Mouse (Mus musculus) MEL (cell line): ENCODE measurements at regions not wholly inside any gene's neighbourhood (a gene's known extent, or its start where the extent isn't known, plus 50 kb on each side); places are given as distances from the start of the nearest gene placed in this dataset.

Experiments used
- DNase-seq: peaks from one replicate; pipeline ENCODE4 v3.0.0; 2011; ENCODE audit warnings: low read depth, low spot score
- H3K27ac ChIP-seq: 2 replicates; pipeline ENCODE4 v1.5.1; 2012; ENCODE audit warnings: low read depth, mild to moderate bottlenecking, control low read depth, low read length, moderate library complexity; ENCODE audit not compliant: control insufficient read depth
- H3K27me3 ChIP-seq, 2 experiments: fragments of 150-350 bp in 1 of 2; sonication (generic) in 1 of 2; 2 replicates each; pipeline ENCODE4 v1.6.1; 2012; ENCODE audit warnings: low read length in 2 of 2, mild to moderate bottlenecking in 2 of 2, improper control_type of control experiment in 1 of 2, moderate library complexity in 1 of 2; ENCODE audit not compliant: insufficient read depth in 2 of 2, control insufficient read depth in 1 of 2
- H3K36me3 ChIP-seq, 2 experiments: 2 replicates each; pipeline ENCODE4 v1.6.1; 2012 to 2014; ENCODE audit warnings: low read length in 2 of 2, improper control_type of control experiment in 1 of 2, inconsistent platforms in 1 of 2, mild to moderate bottlenecking in 1 of 2; ENCODE audit not compliant: insufficient read depth in 2 of 2, control insufficient read depth in 1 of 2
- H3K4me1 ChIP-seq, 2 experiments: fragments of 150-350 bp in 1 of 2; sonication (generic) in 1 of 2; 2 replicates each; pipeline ENCODE4 v1.6.1; 2012; ENCODE audit warnings: low read length in 2 of 2, improper control_type of control experiment in 1 of 2, mild to moderate bottlenecking in 1 of 2; ENCODE audit not compliant: insufficient read depth in 2 of 2, control insufficient read depth in 1 of 2
- H3K4me3 ChIP-seq, 2 experiments: fragments of 150-350 bp in 1 of 2; sonication (generic) in 1 of 2; 2 replicates each; pipeline ENCODE4 v1.5.1; 2012; ENCODE audit warnings: low read depth in 2 of 2, low read length in 2 of 2, mild to moderate bottlenecking in 2 of 2, moderate library complexity in 2 of 2, control low read depth in 1 of 2, improper control_type of control experiment in 1 of 2; ENCODE audit not compliant: control insufficient read depth in 1 of 2, insufficient read depth in 1 of 2
- H3K79me2 ChIP-seq: 2 replicates; pipeline ENCODE4 v1.6.1; 2012; ENCODE audit warnings: mild to moderate bottlenecking, low read length, moderate library complexity; ENCODE audit not compliant: control insufficient read depth, poor library complexity, insufficient read depth
- H3K9ac ChIP-seq: 2 replicates; pipeline ENCODE4 v1.6.1; 2012; ENCODE audit warnings: low read depth, mild to moderate bottlenecking, control low read depth, low read length, moderate library complexity; ENCODE audit not compliant: control insufficient read depth, poor library complexity, severe bottlenecking
- H3K9me3 ChIP-seq: fragments of 150-350 bp; sonication (generic); replicated peaks from 2 replicates; pipeline ENCODE4 v1.6.1; 2012; ENCODE audit warnings: mild to moderate bottlenecking, low read length, improper control_type of control experiment, moderate library complexity; ENCODE audit not compliant: insufficient read depth
- BHLHE40 ChIP-seq: IDR thresholded peaks from 2 replicates; pipeline ENCODE4 v1.6.1; 2012; ENCODE audit warnings: low read depth, mild to moderate bottlenecking, inconsistent platforms, low read length, improper control_type of control experiment, borderline replicate concordance
- CHD1 ChIP-seq: IDR thresholded peaks from 2 replicates; pipeline ENCODE4 v1.6.1; 2012; ENCODE audit warnings: low read depth, mild to moderate bottlenecking, inconsistent platforms, low read length, improper control_type of control experiment
- E2F4 ChIP-seq: IDR thresholded peaks from 2 replicates; pipeline ENCODE4 v1.6.1; 2011; ENCODE audit warnings: low read depth, low read length, improper control_type of control experiment, borderline replicate concordance
- ETS1 ChIP-seq: IDR thresholded peaks from 2 replicates; pipeline ENCODE4 v1.6.1; 2012; ENCODE audit warnings: low read depth, mild to moderate bottlenecking, inconsistent platforms, low read length, improper control_type of control experiment, moderate library complexity
- GATA1 ChIP-seq: IDR thresholded peaks from 2 replicates; pipeline ENCODE4 v1.6.1; 2011; ENCODE audit warnings: low read depth, low read length, improper control_type of control experiment
- HCFC1 ChIP-seq: IDR thresholded peaks from 2 replicates; pipeline ENCODE4 v1.6.1; 2012; ENCODE audit warnings: low read depth, mild to moderate bottlenecking, inconsistent platforms, low read length, improper control_type of control experiment, moderate library complexity
- JUND ChIP-seq: IDR thresholded peaks from 2 replicates; pipeline ENCODE4 v1.6.1; 2011; ENCODE audit warnings: low read depth, mild to moderate bottlenecking, improper control_type of control experiment, low read length
- MAFK ChIP-seq: IDR thresholded peaks from 2 replicates; pipeline ENCODE4 v1.6.1; 2011; ENCODE audit warnings: low read depth, mild to moderate bottlenecking, low read length, improper control_type of control experiment, borderline replicate concordance
- MXI1 ChIP-seq: IDR thresholded peaks from 2 replicates; pipeline ENCODE4 v1.6.1; 2011; ENCODE audit warnings: mild to moderate bottlenecking, low read depth, low read length, improper control_type of control experiment
- NRF1 ChIP-seq: IDR thresholded peaks from 2 replicates; pipeline ENCODE4 v1.6.1; 2014; ENCODE audit warnings: low read depth, mild to moderate bottlenecking, inconsistent platforms, low read length, improper control_type of control experiment, moderate library complexity; ENCODE audit not compliant: poor library complexity, insufficient read depth, severe bottlenecking
- POLR2A ChIP-seq, 2 experiments: IDR thresholded peaks; 2 replicates each; pipeline ENCODE4 v1.6.1; 2011 to 2012; ENCODE audit warnings: low read length in 2 of 2, mild to moderate bottlenecking in 2 of 2, control low read depth in 1 of 2, improper control_type of control experiment in 1 of 2, low read depth in 1 of 2, moderate library complexity in 1 of 2; ENCODE audit not compliant: control insufficient read depth in 1 of 2, insufficient read depth in 1 of 2, poor library complexity in 1 of 2
- POLR2AphosphoS2 ChIP-seq: IDR thresholded peaks from 2 replicates; pipeline ENCODE4 v1.6.1; 2011; ENCODE audit warnings: low read length, improper control_type of control experiment
- POLR2AphosphoS5 ChIP-seq: IDR thresholded peaks from 2 replicates; pipeline ENCODE4 v1.6.1; 2012; ENCODE audit warnings: low read depth, borderline replicate concordance, mild to moderate bottlenecking, inconsistent platforms, low read length, moderate library complexity, mixed read lengths
- RCOR1 ChIP-seq: IDR thresholded peaks from 2 replicates; pipeline ENCODE4 v1.6.1; 2012; ENCODE audit warnings: low read depth, mild to moderate bottlenecking, inconsistent platforms, low read length, improper control_type of control experiment
- SIN3A ChIP-seq: IDR thresholded peaks from 2 replicates; pipeline ENCODE4 v1.6.1; 2012; ENCODE audit warnings: low read length, improper control_type of control experiment, inconsistent platforms
- TCF12 ChIP-seq: IDR thresholded peaks from 2 replicates; pipeline ENCODE4 v1.6.1; 2014; ENCODE audit warnings: low read depth, mild to moderate bottlenecking, inconsistent platforms, low read length, improper control_type of control experiment, moderate library complexity
- UBTF ChIP-seq: IDR thresholded peaks from 2 replicates; pipeline ENCODE4 v1.6.1; 2012; ENCODE audit warnings: low read depth, mild to moderate bottlenecking, inconsistent platforms, low read length, improper control_type of control experiment, moderate library complexity, borderline replicate concordance; ENCODE audit not compliant: insufficient read depth
- ZKSCAN1 ChIP-seq: IDR thresholded peaks from 2 replicates; pipeline ENCODE4 v1.6.1; 2012; ENCODE audit warnings: low read depth, mild to moderate bottlenecking, inconsistent platforms, low read length, improper control_type of control experiment, moderate library complexity
- ZMIZ1 ChIP-seq: IDR thresholded peaks from 2 replicates; pipeline ENCODE4 v1.6.1; 2012; ENCODE audit warnings: low read depth, mild to moderate bottlenecking, inconsistent platforms, low read length, improper control_type of control experiment, moderate library complexity
- ZNF384 ChIP-seq: IDR thresholded peaks from 2 replicates; pipeline ENCODE4 v1.6.1; 2012; ENCODE audit warnings: low read depth, mild to moderate bottlenecking, inconsistent platforms, low read length, improper control_type of control experiment

- H3K4me1 ChIP-seq: no peaks in the 10 kb centered on the region
- no peak overlapping the region for H3K4me3 ChIP-seq
- H3K27me3 ChIP-seq: no peaks in the 10 kb centered on the region
Measured at GRCm38 (mm10) chr7:130002002-130002401, 410.3 kb downstream of the Wdr11 start.

GRCm38 (mm10) chr7:130005406-130005805 is 413.7 kb downstream of the Wdr11 start:
- Histone ChIP-seq H3K4me3 (no peak overlapping the region), H3K9ac (no peak overlapping the region), H3K79me2 (no peaks in the 10 kb centered on the region)
- TF ChIP-seq ZKSCAN1: no peak
- no peak for TF ChIP-seq ZNF384
- no peak for TF ChIP-seq HCFC1
- TF ChIP-seq CHD1: no peak
- TF ChIP-seq NRF1: no peak
- TF ChIP-seq POLR2AphosphoS5: no peak
- no peak for TF ChIP-seq TCF12
- TF ChIP-seq GATA1: no peak
- TF ChIP-seq POLR2AphosphoS2: no peak
- TF ChIP-seq UBTF: no peak
- TF ChIP-seq, all 39 proteins: peak for 0
- H3K36me3 ChIP-seq: no peaks in the 10 kb centered on the region
- H3K27ac ChIP-seq: no peak overlapping the region
- no peaks in the 10 kb centered on the region for H3K9me3 ChIP-seq
- DNase-seq: no peak
- H3K4me1 ChIP-seq: no peaks in the 10 kb centered on the region
- no peaks in the 10 kb centered on the region for H3K27me3 ChIP-seq

More at GRCm38 (mm10) chr7:130002002-130002401, 410.3 kb downstream of the Wdr11 start:
- Histone ChIP-seq H3K27ac (no peak overlapping the region), H3K36me3 (no peaks in the 10 kb centered on the region), H3K79me2 (no peaks in the 10 kb centered on the region), H3K9me3 (no peaks in the 10 kb centered on the region), H3K9ac (no peak overlapping the region)
- DNase-seq: no peak
- no peak for TF ChIP-seq POLR2AphosphoS5
- TF ChIP-seq ETS1: no peak
- no peak for TF ChIP-seq BHLHE40
- TF ChIP-seq POLR2AphosphoS2: no peak
- no peak for TF ChIP-seq MXI1
- no peak for TF ChIP-seq SIN3A
- TF ChIP-seq ZKSCAN1: no peak
- TF ChIP-seq UBTF: no peak
- TF ChIP-seq NRF1: no peak
- TF ChIP-seq RCOR1: no peak
- no peak for TF ChIP-seq ZNF384
- no peak for TF ChIP-seq CHD1
- no peak for TF ChIP-seq E2F4
- no peak for TF ChIP-seq MAFK
- no peak for TF ChIP-seq JUND
- no peak for TF ChIP-seq GATA1
- no peak for TF ChIP-seq POLR2A (IDR thresholded peaks at IDR 0.05; ENCODE audit: control insufficient read depth in 1 of 2, insufficient read depth in 1 of 2, low read depth in 1 of 2, low read length in 2 of 2, poor library complexity in 1 of 2)
- no peak for TF ChIP-seq ZMIZ1
